Mouse (Mus musculus): ENCODE results near the gene Nop53.

- TF ChIP-seq POLR2A (IDR thresholded peaks at IDR 0.05; ENCODE audit: low read depth, low read length) = no peak
- no peak for TF ChIP-seq CTCF (IDR thresholded peaks at IDR 0.05; ENCODE audit: extremely low read depth, insufficient read depth, insufficient read length, insufficient replicate concordance)
Measured at GRCm38 (mm10) chr7:15907971-15908590, 37.8 kb downstream of the Nop53 start.
